Mouse (Mus musculus) lung, postnatal 25 days (tissue): ENCODE measurements around the gene Palm3.

Experiments used
- DNase-seq: peaks from one replicate; pipeline ENCODE4 v3.0.0; 2022; ENCODE audit warnings: low spot score

Gene Palm3

DNA sequence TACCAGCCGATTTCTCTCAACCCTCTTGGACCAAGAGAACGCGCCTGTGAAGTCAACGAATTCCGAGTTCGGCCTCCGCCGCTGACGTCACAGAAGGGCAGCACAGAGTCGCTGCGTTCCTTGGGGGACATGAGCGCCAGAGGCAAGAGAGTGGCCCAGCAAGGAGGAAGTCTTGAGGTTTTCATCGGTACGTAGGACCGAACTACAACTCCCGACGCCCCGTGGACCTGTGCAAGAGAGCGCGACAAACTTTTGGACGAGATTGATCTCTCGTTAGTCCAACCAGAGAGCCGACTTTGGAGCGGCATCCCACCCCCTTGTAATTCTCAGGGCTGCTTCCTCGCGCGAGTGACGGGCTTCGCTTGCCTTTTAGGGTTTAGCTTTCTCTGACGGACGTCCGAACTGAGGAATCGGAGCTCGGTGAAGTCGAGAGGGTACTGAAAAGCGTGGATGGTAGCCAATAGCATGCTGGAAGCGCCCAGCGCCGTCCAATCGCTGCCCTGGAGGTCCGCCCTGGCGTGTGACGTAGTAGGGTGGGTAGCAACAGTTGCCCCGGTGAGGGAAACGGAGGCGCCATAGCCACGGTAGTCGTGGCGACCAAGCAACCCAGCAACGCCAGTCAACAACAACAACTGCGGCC is 45.1 kb downstream of the Palm3 start, which contains the start of gene Rfx1:
Rfx1 (plus strand) TSS at position 544 of the 640 bp plus-strand sequence.
- peak; percentile 100 for DNase-seq

DNA sequence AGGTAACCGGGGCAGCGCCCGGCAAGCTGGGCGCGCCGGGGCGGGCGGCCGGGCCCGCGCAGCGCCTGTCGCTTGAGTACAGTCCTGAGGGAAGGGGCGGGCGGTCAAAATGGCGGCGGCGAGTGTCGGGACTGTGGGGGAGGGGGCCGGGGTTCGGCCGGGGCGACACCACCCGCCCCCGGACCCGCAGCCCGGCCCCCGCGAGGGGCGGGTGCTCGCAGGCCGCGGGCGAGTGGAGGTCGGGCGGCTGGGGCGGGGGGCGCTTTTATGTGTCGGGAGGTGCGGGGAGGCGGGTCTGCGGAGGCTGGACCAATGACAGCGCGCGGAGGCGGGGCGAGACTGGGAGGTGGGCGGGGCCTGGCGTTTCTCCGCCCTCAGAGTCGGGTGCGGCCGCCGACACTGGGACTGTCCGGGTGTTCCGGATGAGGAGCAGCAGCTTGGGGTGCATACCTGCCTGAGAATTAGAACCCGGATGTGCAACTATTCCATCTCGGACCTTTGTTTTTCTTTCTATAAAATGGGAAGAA is 45.8 kb downstream of the Palm3 start:
- peak; percentile 94 for DNase-seq

DNA sequence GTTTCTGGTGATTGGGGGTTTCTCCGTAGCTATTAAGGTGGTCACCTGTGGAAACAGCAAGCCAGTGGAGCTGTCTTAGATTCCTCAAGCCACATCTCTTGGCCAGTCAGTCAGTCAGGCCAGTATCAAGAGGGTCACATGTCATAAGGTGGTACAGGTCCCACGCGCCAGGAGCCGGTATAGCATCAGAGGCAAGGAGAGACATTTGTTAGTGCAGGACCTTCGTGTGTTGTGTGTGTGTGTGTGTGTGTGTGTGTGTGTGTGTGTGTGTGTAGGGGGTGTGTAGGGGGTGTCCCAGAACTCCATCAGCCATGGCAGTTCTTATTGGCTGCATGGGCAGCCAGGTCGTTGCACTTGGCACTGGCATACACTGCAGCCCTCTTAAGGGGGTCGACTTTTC is 46.6 kb downstream of the Palm3 start:
- DNase-seq = no peak

DNA sequence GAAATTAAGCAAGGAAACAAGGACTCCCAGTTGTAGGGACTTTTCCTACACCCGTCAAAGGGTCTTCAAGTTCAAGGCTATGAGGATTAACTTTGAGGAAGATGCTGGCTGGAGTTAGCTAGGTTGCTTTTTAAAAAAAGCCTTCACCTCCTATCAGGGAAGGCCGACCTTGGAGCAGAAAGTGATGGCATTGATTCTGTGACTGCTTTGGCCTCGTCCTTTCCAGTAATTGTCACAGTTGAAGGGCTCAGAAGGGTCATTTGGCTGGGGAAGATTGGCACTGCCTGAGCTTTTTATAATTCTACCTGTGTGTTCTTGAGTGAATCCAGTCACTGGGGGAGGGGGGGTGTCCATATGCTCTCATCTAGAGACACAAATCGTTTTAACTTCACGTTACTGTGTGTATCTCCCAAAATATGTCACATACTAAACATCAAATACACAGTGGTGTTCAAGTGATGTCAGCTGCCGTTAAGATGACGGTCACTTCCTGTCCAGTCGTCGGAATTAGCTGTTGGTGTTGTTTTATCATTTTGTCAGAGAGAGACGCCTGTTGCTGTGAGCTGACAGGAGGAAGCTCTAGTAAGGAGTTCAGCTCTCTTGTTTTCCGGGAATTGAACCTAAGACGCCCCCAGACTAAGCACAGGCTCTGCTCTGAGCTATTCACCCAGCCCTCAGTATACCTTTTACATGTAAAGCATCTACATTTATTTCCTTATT is 47.2 kb downstream of the Palm3 start:
- no peak for DNase-seq

DNA sequence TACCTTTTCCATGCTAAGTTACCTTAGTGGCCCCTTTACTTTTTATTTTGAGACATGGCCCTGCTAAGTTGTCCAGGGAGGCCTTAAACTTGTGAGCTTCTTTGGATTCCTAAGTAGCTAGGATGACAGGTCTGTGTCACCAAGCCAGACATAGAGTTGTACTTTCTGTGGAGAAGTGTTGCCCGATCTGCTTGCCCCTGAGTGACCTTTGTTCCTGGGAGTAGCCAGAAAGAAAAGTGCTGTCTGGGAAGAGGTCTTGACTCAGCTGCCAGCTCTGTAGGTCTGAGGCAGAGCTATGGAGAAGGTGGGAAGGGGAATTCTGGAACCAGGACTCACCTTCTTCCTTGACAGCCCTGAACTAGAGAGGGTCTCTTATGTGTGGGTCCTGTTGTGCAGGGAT is 47.9 kb downstream of the Palm3 start:
- no peak for DNase-seq

DNA sequence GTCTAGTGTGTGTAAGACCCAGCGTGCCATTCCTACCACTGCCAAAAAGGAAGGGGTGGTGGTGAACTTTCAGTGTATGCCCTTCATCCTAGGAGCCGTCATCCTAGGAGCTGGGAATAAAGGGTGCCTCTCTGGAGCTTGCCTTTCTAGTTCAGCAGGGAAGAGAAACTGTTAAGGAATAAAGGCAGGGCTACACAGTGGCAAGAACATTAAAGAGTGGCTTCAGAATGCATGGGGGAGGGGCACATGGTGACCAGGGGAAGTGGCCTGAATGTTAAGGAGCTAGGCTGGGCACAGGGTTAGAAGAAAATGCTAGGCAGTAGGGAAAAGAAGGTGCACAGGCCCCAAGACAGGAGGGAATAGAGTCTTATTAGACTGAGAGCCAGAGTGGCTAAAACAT is 48.5 kb downstream of the Palm3 start:
- DNase-seq = no peak

DNA sequence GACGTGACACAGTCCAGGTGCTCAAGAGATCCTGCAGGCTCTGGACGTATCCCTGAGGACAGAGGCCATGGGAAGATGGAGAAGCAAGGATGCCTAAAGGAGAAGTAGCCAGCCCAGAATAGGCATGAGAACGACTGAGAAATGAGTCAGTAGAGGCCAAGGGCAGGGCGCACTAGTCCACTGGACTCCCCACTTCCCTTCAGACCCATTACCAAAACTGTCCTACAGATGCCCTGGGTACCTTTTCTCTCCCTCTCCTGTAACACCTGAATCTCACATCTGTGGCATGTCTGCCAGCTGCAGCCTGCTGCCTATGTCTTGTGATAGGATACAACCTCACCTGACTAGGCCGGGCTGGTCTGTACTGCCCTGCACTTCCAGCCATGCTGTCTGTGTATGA is 49.0 kb downstream of the Palm3 start:
- no peak for DNase-seq

DNA sequence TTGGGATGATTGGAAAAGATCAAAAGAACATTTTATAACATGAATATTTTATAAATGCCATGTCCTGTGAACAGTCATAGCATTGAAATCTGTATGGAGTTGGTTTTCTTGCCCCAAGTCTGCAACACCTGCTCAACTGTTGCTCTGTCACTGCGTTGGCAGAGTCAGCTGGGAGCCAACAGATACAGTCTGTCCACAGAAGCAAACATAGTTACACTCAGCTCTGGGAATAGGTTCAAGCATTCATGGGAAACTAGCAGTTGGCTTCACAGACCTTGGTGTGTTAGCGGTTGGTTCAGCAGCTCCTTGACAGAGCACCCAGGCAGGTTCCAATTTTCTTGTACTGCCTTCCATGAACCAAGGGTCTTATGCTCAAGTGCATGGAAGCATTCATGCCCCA is 49.4 kb downstream of the Palm3 start:
- DNase-seq = no peak

DNA sequence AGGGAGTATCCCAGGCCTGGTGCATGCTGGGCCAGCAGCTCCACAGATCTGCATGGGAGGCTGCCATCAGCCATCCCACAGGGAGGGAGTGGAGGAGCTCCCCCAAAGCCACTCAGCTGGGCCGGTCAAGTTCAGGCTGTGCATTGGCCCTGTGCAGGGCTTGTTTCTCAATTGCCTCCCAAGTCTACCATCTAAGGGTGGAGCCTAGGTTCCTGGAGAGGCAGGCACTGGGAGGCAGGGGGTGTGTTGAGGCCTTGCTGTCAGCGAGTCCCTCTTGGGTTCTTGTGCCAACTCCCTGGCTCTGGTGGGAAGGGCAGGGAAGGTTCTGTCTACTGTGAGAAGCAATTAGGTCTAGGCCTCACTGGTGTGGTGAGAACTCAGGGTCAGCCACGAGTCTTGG is 50.6 kb downstream of the Palm3 start:
- DNase-seq = no peak

DNA sequence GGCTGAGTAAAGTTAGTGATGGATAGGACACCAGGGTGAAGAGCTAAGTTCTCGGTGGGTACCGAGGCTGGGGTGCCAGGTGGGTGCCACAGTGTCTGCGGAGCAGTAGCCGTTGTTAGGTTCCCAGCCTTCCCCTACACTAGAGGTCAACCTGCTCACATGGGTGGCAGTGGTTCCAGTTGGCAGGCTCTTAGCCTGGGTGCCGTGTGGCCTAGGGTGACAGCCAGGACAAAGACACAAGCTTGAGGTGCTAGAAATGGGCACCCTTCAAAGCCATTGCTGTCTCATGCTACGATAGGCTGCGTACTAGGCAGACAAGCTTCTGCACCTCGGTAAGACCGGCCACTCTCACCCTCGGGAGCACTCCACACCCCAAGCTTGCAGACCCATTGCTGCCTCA is 51.0 kb downstream of the Palm3 start:
- no peak for DNase-seq

DNA sequence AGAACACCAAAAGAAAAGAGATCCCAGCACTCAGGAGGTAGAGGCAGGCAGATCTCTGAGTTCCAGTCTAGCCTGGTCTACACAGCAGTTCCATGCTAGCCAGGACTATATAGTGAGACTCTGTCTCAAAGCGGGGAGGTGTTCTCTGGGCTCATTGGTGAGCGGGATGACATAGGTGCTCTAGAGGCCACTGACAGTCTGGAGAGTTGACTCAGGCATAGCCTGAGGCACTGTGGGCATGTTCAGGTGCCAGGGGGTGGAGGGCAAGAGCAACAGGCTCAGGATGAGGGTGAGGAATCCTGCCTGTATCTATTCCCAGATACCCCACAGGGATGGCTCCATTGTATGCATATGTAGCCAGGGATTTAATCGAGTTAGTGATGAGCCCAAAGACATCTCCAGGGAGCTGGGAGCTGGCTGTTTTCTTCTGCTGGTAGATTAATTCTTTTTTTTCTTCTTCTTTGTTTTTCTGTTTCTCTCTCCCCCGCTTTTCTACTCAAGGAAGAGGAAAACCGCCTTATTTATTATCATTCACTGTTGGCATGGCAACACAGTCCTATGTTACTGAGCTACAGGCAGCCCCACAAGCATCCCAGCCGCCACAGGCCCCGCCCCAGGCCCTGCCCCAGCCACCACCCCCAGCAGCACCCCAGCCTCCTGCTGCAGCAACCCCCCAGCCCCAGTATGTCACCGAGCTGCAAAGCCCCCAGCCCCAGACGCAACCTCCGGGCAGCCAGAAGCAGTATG is 52.1 kb downstream of the Palm3 start:
- no peak for DNase-seq

DNA sequence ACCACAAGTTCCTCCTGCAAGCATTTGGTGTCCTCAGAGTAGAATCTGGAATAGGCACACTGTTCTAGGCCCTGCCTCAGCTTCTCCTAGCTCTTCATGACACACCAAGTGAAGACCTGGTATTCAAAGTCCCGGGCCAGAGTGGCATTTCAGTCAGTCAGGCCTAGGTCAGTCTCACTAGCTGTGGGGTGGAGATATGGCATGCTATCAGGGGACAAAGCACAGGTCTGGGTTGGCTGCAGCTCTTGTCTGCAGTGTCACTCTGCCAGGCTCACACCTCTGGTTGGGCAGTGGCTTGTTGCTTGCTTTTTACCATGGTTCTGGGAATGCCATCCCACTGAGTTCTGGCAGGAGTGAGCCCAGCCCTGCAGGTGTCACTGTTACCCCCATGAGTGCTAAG is 55.1 kb downstream of the Palm3 start:
- no peak for DNase-seq

DNA sequence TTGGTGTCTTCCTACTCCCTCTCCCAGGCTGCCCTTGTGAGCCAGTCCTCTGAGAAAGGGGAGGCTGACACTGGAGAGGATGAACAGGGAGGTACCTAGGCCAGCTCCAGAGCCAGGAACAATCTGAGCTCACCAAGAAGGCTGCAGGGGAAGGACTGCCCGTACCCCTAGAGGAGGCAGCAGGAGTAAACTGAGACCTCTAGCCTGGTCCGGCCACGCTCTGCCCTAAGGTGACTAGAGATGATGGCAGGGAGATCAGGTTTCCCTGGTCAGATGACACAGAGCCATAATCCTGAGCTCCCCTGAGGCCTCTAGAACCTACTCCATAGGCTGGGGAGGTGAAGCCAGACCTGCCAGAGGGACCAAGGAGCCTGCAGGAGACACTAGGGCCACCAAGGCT is 55.6 kb downstream of the Palm3 start:
- no peak for DNase-seq

DNA sequence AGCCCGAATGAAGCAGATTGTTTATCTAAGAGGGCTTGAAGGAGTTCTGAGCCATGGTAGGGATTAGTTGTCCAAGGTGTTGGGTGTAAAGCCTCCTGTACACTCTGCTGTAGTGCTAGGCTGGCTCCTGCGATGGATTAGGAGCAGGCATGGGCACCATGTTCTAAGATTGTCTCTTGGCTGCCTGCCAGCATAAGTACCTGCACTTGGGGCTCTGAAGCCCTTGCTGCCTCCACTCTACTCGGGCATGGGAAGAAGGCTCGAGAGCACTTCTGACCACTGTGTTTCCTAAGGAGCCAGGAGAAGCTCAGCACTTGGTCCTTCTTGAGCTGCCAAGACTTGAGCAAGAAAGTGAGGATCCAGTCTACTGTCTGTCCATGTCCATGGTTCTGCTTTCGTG is 57.9 kb downstream of the Palm3 start:
- peak; percentile 56 for DNase-seq
